Mouse (Mus musculus) limb, embryonic 14.5 days (tissue): Measurements from ENCODE around the gene Slc38a9. TPM values are rescaled to one million over a fixed set of nuclear protein-coding genes. Genes with fewer than 3 reads are reported as not detected.

ENCODE experiments used
- ATAC-seq: fragments of 200-750 bp; cut with Nextera tagmentation; 2 replicates; pipeline ENCODE4 v1.8.0; 2017; ENCODE audit warnings: low read depth, moderate number of reproducible peaks, moderate TSS enrichment; ENCODE audit not compliant: low FRiP score
- DNase-seq: peaks from one replicate; pipeline ENCODE4 v3.0.0-alpha.2; 2015; ENCODE audit warnings: low spot score
- H3K27ac ChIP-seq: fragments of 300-500 bp; sonication (generic); replicated peaks from 2 replicates; pipeline ENCODE4 v1.5.1; 2014; ENCODE audit warnings: low read depth, mild to moderate bottlenecking, low read length, moderate library complexity, mixed read lengths
- H3K27me3 ChIP-seq: fragments of 300-500 bp; sonication (generic); 2 replicates; pipeline ENCODE4 v1.6.1; 2014; ENCODE audit warnings: low read length, mixed read lengths; ENCODE audit not compliant: control insufficient read depth, insufficient read depth
- H3K36me3 ChIP-seq: fragments of 300-500 bp; sonication (generic); 2 replicates; pipeline ENCODE4 v1.6.1; 2014; ENCODE audit warnings: mild to moderate bottlenecking, low read length, moderate library complexity, mixed read lengths; ENCODE audit not compliant: control insufficient read depth, insufficient read depth
- H3K4me1 ChIP-seq: fragments of 300-500 bp; sonication (generic); 2 replicates; pipeline ENCODE4 v1.6.1; 2014; ENCODE audit warnings: antibody characterized with exemption, low read length, mixed read lengths; ENCODE audit not compliant: control insufficient read depth, insufficient read depth
- H3K4me2 ChIP-seq: fragments of 300-500 bp; sonication (generic); replicated peaks from 2 replicates; pipeline ENCODE4 v1.6.1; 2014; ENCODE audit warnings: low read depth, mild to moderate bottlenecking, low read length, moderate library complexity; ENCODE audit not compliant: severe bottlenecking
- H3K4me3 ChIP-seq: fragments of 300-500 bp; sonication (generic); replicated peaks from 2 replicates; pipeline ENCODE4 v1.5.1; 2014; ENCODE audit warnings: low read length
- H3K9ac ChIP-seq: fragments of 300-500 bp; sonication (generic); 2 replicates; pipeline ENCODE4 v1.6.1; 2014; ENCODE audit warnings: mild to moderate bottlenecking, low read depth, low read length, moderate library complexity; ENCODE audit not compliant: severe bottlenecking
- H3K9me3 ChIP-seq: fragments of 300-500 bp; sonication (generic); 2 replicates; pipeline ENCODE4 v1.6.1; 2016; ENCODE audit warnings: low read length; ENCODE audit not compliant: control insufficient read depth
- POLR2A ChIP-seq: fragments of 200-500 bp; IDR thresholded peaks from 2 replicates; pipeline ENCODE4 v1.8.0; 2012; ENCODE audit warnings: inconsistent platforms, mild to moderate bottlenecking, moderate library complexity, borderline replicate concordance; ENCODE audit not compliant: insufficient read depth, insufficient read length; ENCODE audit errors: extremely low read depth
- WGBS: fragments of 180-500 bp; shearing (Covaris S2); extraction: QIAGEN DNeasy Blood & Tissue Kit; methylation state at CpG from one replicate; pipeline ENCODE4 v1.1.7; 2014; 5-methylcytosine and 5-hydroxymethylcytosine counted together
- polyA plus RNA-seq, 2 experiments: library from polyadenylated mRNA; depleted of rRNA in 1 of 2; stranded (reverse) in 1 of 2; unstranded in 1 of 2; fragments of >200 nt; fragmentation: Nextera tagmentation in 1 of 2; extraction: Ambion mirVana in 1 of 2; gene quantifications; 2 replicates each; pipeline versions ENCODE4 v1.2.1 to v1.2.3; 2012 to 2014

Slc38a9 gene
- polyA plus RNA-seq, 2 experiments, result 16.3 to 18.5 TPM

- no peak for DNase-seq
- no peaks in the 10 kb centered on the region for H3K27me3 ChIP-seq
- no peak for ATAC-seq
- peaks cover 5% of the 10 kb centered on the region; the same call in 1 of the 2 replicates for H3K4me1 ChIP-seq
- H3K27ac ChIP-seq, result no peak overlapping the region
- H3K4me2 ChIP-seq, result no peak overlapping the region
- no peak overlapping the region for H3K9ac ChIP-seq
- no peak overlapping the region for H3K4me3 ChIP-seq
- no peaks in the 10 kb centered on the region for H3K36me3 ChIP-seq
- H3K9me3 ChIP-seq, result no peaks in the 10 kb centered on the region
- TF ChIP-seq POLR2A, result no peak
- WGBS, result 75% methylated on average over 3 of the region's 3 CpGs
Measured at GRCm38 (mm10) chr13:112726002-112726401, 65.5 kb downstream of the Slc38a9 start.

- H3K27ac ChIP-seq, result no peak overlapping the region
- no peak for TF ChIP-seq POLR2A
- WGBS, result 77% methylated on average over 12 of the region's 12 CpGs
- no peak overlapping the region for H3K9ac ChIP-seq
- peaks cover 12% of the 10 kb centered on the region; the same call in 1 of the 2 replicates for H3K4me1 ChIP-seq
- no peaks in the 10 kb centered on the region for H3K36me3 ChIP-seq
- no peak overlapping the region for H3K4me2 ChIP-seq
- H3K27me3 ChIP-seq, result no peaks in the 10 kb centered on the region
- no peaks in the 10 kb centered on the region for H3K9me3 ChIP-seq
- DNase-seq, result no peak
- no peak overlapping the region for H3K4me3 ChIP-seq
- ATAC-seq, result no peak
Measured at GRCm38 (mm10) chr13:112733311-112733710, 72.8 kb downstream of the Slc38a9 start.

GRCm38 (mm10) chr13:112734906-112735713 lies 74.6 kb downstream of the Slc38a9 start:
- no peak overlapping the region for H3K27ac ChIP-seq
- H3K4me1 ChIP-seq, result peaks cover 12% of the 10 kb centered on the region; the same call in 1 of the 2 replicates
- no peaks in the 10 kb centered on the region for H3K9me3 ChIP-seq
- H3K4me3 ChIP-seq, result no peak overlapping the region
- ATAC-seq (no peak; the same call in 1 of the 2 replicates), DNase-seq (peak; percentile 68)
- no peaks in the 10 kb centered on the region for H3K27me3 ChIP-seq
- no peak overlapping the region for H3K4me2 ChIP-seq
- no peak overlapping the region for H3K9ac ChIP-seq
- H3K36me3 ChIP-seq, result no peaks in the 10 kb centered on the region
- TF ChIP-seq POLR2A, result no peak
- 62% methylated on average over 14 of the region's 14 CpGs for WGBS

- no peak overlapping the region for H3K4me2 ChIP-seq
- no peaks in the 10 kb centered on the region for H3K27me3 ChIP-seq
- H3K27ac ChIP-seq, result no peak overlapping the region
- TF ChIP-seq POLR2A, result no peak
- peaks cover 12% of the 10 kb centered on the region; the same call in 1 of the 2 replicates for H3K4me1 ChIP-seq
- no peak overlapping the region for H3K4me3 ChIP-seq
- DNase-seq, result no peak
- no peak overlapping the region for H3K9ac ChIP-seq
- WGBS, result 81% methylated on average over 10 of the region's 10 CpGs
- no peaks in the 10 kb centered on the region for H3K36me3 ChIP-seq
- no peak for ATAC-seq
- no peaks in the 10 kb centered on the region for H3K9me3 ChIP-seq
Measured at GRCm38 (mm10) chr13:112736407-112736806, 75.9 kb downstream of the Slc38a9 start.

GRCm38 (mm10) chr13:112737110-112737509 lies 76.6 kb downstream of the Slc38a9 start:
- no peaks in the 10 kb centered on the region for H3K27me3 ChIP-seq
- no peaks in the 10 kb centered on the region for H3K9me3 ChIP-seq
- H3K4me2 ChIP-seq, result no peak overlapping the region
- H3K4me1 ChIP-seq, result peaks cover 12% of the 10 kb centered on the region; the same call in 1 of the 2 replicates
- no peak overlapping the region for H3K27ac ChIP-seq
- no peak overlapping the region for H3K4me3 ChIP-seq
- H3K36me3 ChIP-seq, result no peaks in the 10 kb centered on the region
- ATAC-seq, result no peak
- no peak for DNase-seq
- no peak overlapping the region for H3K9ac ChIP-seq
- TF ChIP-seq POLR2A, result no peak
- WGBS, result 82% methylated on average over 9 of the region's 9 CpGs
